Mouse (Mus musculus) limb, embryonic 11.5 days (tissue): ENCODE results near the gene Rasl2-9. TPM values are rescaled to one million over a fixed set of nuclear protein-coding genes. Genes with fewer than 3 reads are reported as not detected.
"Not testable (repeated sequence)": the region's sequence is repeated elsewhere in the genome, so short reads cannot be mapped to it uniquely, and the experiment has no call there.

Experiments used
- ATAC-seq: fragments of 200-750 bp; cut with Nextera tagmentation; 2 replicates; pipeline ENCODE4 v1.8.0; 2017; ENCODE audit warnings: low read depth; ENCODE audit not compliant: insufficient number of reproducible peaks, low FRiP score, low TSS enrichment
- DNase-seq: peaks from one replicate; pipeline ENCODE4 v3.0.0-alpha.2; 2015; ENCODE audit warnings: low spot score
- H3K27ac ChIP-seq: fragments of 300-500 bp; sonication (generic); replicated peaks from 2 replicates; pipeline ENCODE4 v1.5.1; 2014; ENCODE audit warnings: low read depth, mild to moderate bottlenecking, low read length
- H3K27me3 ChIP-seq: fragments of 300-500 bp; sonication (generic); 2 replicates; pipeline ENCODE4 v1.6.1; 2014; ENCODE audit warnings: mild to moderate bottlenecking, low read length, mixed read lengths; ENCODE audit not compliant: control insufficient read depth, insufficient read depth
- H3K36me3 ChIP-seq: fragments of 300-500 bp; sonication (generic); 2 replicates; pipeline ENCODE4 v1.6.1; 2014; ENCODE audit warnings: mild to moderate bottlenecking, low read length, moderate library complexity, mixed read lengths; ENCODE audit not compliant: control insufficient read depth, insufficient read depth
- H3K4me1 ChIP-seq: fragments of 300-500 bp; sonication (generic); 2 replicates; pipeline ENCODE4 v1.6.1; 2014; ENCODE audit warnings: low read length, mixed read lengths; ENCODE audit not compliant: control insufficient read depth, insufficient read depth
- H3K4me2 ChIP-seq: fragments of 300-500 bp; sonication (generic); 2 replicates; pipeline ENCODE4 v1.6.1; 2014; ENCODE audit warnings: low read depth, mild to moderate bottlenecking, moderate library complexity; ENCODE audit not compliant: severe bottlenecking
- H3K4me3 ChIP-seq: fragments of 300-500 bp; sonication (generic); 2 replicates; pipeline ENCODE4 v1.5.1; 2014; ENCODE audit warnings: low read depth, low read length
- H3K9ac ChIP-seq: fragments of 300-500 bp; sonication (generic); 2 replicates; pipeline ENCODE4 v1.6.1; 2014; ENCODE audit warnings: mild to moderate bottlenecking, low read length
- H3K9me3 ChIP-seq: fragments of 300-500 bp; sonication (generic); 2 replicates; pipeline ENCODE4 v1.6.1; 2016; ENCODE audit warnings: low read length; ENCODE audit not compliant: control insufficient read depth
- WGBS: fragments of 180-500 bp; shearing (Covaris S2); extraction: QIAGEN DNeasy Blood & Tissue Kit; methylation state at CpG from one replicate; pipeline ENCODE4 v1.1.7; 2014; 5-methylcytosine and 5-hydroxymethylcytosine counted together
- polyA plus RNA-seq: library from polyadenylated mRNA; unstranded; fragments of >200 nt; fragmentation: Nextera tagmentation; extraction: Ambion mirVana; gene quantifications from 2 replicates; pipeline ENCODE4 v1.2.1, GENCODE M21; 2014

Rasl2-9 gene
- polyA plus RNA-seq, 1 experiment from 2014 or later, result 0.29 TPM

- Histone ChIP-seq H3K27ac (no peak overlapping the region), H3K4me3 (no peak overlapping the region), H3K4me2 (no peak overlapping the region), H3K9ac (no peak overlapping the region), H3K36me3 (peaks cover 19% of the 10 kb centered on the region; the same call in 1 of the 2 replicates), H3K9me3 (no peaks in the 10 kb centered on the region), H3K4me1 (no peaks in the 10 kb centered on the region), H3K27me3 (no peaks in the 10 kb centered on the region)
- ATAC-seq (no peak), DNase-seq (no peak)
- 32% methylated on average over 5 of the region's 5 CpGs for WGBS
Measured at GRCm38 (mm10) chr7:5086921-5087440, 38.8 kb downstream of the Rasl2-9 start.

GRCm38 (mm10) chr7:5085512-5085911 is 40.2 kb downstream of the Rasl2-9 start:
- Histone ChIP-seq H3K9me3 (no peaks in the 10 kb centered on the region), H3K27ac (no peak overlapping the region), H3K4me1 (no peaks in the 10 kb centered on the region), H3K27me3 (no peaks in the 10 kb centered on the region), H3K36me3 (peaks cover 19% of the 10 kb centered on the region; the same call in 1 of the 2 replicates), H3K9ac (no peak overlapping the region), H3K4me3 (no peak overlapping the region), H3K4me2 (no peak overlapping the region)
- 95% methylated on average over 1 of the region's 1 CpGs for WGBS
- DNase-seq (no peak), ATAC-seq (no peak)

- Histone ChIP-seq H3K27ac (no peak overlapping the region), H3K4me3 (no peak overlapping the region), H3K27me3 (no peaks in the 10 kb centered on the region), H3K4me2 (no peak overlapping the region), H3K36me3 (peaks cover 19% of the 10 kb centered on the region; the same call in 1 of the 2 replicates), H3K9me3 (no peaks in the 10 kb centered on the region), H3K4me1 (no peaks in the 10 kb centered on the region), H3K9ac (no peak overlapping the region)
- DNase-seq (no peak), ATAC-seq (no peak)
- WGBS, result 92% methylated on average over 18 of the region's 18 CpGs
Measured at GRCm38 (mm10) chr7:5083325-5084105, 42.2 kb downstream of the Rasl2-9 start.

GRCm38 (mm10) chr7:5081939-5082338 is 43.8 kb downstream of the Rasl2-9 start:
- Histone ChIP-seq H3K4me1 (no peaks in the 10 kb centered on the region), H3K4me2 (no peak overlapping the region), H3K9ac (no peak overlapping the region), H3K27ac (no peak overlapping the region), H3K27me3 (no peaks in the 10 kb centered on the region), H3K36me3 (peaks cover 16% of the 10 kb centered on the region), H3K9me3 (no peaks in the 10 kb centered on the region), H3K4me3 (no peak overlapping the region)
- 97% methylated on average over 2 of the region's 2 CpGs for WGBS
- no peak for DNase-seq
- ATAC-seq, result no peak

GRCm38 (mm10) chr7:5081241-5081640 is 44.5 kb downstream of the Rasl2-9 start:
- ATAC-seq, result no peak
- Histone ChIP-seq H3K27ac (no peak overlapping the region), H3K9me3 (no peaks in the 10 kb centered on the region), H3K36me3 (peaks cover 19% of the 10 kb centered on the region), H3K4me2 (peak overlapping the region; percentile 37), H3K4me1 (no peaks in the 10 kb centered on the region), H3K27me3 (no peaks in the 10 kb centered on the region), H3K4me3 (peak overlapping the region; percentile 96), H3K9ac (no peak overlapping the region)
- no peak for DNase-seq
- 79% methylated on average over 6 of the region's 6 CpGs for WGBS

DNA sequence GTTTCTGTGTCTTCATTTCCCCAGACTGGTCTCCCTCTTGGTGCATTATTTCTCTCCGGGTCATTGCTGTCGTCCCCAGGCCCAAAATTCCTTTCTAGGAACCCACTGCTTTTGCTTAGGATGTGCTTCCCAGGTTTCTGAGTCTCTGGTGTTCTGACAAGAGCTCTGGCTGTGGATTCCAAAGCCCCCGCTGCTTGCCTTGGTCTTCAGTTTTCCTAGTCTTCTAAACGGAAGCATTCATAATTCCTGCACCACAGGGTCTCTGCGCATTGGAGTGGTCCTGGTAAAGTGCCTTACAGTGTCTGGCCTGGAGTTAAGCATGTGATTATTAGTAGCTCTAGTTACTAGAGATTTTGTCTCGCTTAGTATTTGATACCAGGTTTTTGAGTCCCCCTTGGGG is 44.9 kb downstream of the Rasl2-9 start:
- DNase-seq (peak; percentile 33), ATAC-seq (no peak)
- WGBS, result 20% methylated on average over 6 of the region's 6 CpGs
- no peaks in the 10 kb centered on the region for H3K27me3 ChIP-seq
- H3K4me3 ChIP-seq, result peak overlapping the region; percentile 96
- H3K36me3 ChIP-seq, result peaks cover 18% of the 10 kb centered on the region
- peak overlapping the region; percentile 92 for H3K9ac ChIP-seq
- H3K4me1 ChIP-seq, result no peaks in the 10 kb centered on the region
- H3K4me2 ChIP-seq, result peak overlapping the region; percentile 37
- no peaks in the 10 kb centered on the region for H3K9me3 ChIP-seq
- no peak overlapping the region for H3K27ac ChIP-seq

DNA sequence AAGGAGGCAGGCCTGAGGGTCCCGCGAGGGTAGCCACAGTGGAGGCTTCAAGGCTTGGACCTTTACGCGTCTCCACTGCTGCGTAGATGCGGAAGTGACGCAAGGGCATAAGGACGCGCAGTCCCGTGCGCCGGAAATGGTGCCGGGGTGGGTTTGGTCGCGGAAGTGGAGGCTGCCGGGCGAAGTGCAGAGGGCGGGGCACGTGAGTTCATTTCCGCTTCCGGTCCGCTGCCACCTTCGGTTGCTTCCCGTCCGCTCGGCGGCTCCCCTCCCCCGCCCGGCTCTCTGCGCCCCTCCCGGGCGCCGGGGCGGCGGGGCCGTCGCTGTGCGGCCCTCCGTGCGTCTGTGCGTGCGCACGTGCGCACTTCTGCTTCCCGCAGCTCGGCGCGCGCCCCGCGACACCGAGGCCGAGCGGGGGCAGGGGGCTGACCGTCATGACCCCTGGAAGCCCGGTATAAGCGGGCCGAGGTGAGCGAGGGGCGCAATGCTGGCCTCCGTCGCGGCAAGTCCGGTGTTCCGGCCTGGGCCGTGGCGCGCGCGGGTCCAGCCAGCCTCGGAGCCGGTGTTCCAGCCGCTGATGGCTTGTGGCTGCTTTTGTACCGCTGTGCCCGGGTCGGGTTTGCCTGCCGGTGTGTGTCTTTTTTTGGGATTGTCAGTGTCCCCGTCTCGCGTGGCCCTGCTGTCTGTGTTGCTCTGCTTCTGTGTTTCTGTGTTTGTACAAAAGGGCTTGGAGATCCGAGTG is 45.6 kb downstream of the Rasl2-9 start, which contains the start of gene Epn1:
TSS of gene Epn1 (plus strand) at position 226 of the 742 bp plus-strand sequence.
- WGBS, result under 1% methylated on average over 63 of the region's 81 CpGs
- peaks cover 19% of the 10 kb centered on the region for H3K36me3 ChIP-seq
- peak; percentile 96 for DNase-seq

DNA sequence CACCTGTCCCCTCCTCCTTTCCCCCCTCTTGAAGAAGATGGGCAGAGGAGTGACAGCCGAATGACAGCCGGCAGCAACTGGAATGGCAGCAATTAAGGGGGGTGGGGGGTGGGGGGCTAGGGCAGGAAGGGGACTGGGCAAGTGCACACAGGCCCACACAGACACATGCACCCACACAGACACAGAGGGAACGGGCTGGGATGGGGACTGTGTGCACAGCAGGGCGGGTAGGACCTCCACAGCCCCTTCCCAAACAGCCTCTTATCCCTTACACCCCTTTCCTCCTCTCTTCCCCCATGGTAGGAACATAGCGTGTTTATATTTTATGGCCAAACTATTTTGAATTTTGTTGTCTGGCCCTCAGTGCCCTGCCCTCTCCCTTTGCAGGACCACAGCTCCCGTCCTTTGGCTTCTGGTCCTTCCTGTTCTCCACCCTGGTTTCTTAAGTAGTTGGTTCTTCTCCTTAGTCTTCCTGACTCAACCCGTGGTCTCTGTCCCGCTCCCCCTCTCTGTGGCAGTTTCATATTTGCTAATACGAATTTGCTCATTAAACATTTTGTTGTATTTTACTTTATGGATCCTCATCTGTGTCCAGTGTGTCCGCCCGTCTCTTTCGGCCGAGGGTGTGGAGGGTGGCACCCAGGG is 46.3 kb downstream of the Rasl2-9 start:
- 48% methylated on average over 9 of the region's 13 CpGs for WGBS
- Histone ChIP-seq H3K4me2 (peak overlapping the region; percentile 37; the same call in 1 of the 2 replicates), H3K4me3 (peak overlapping the region; percentile 96), H3K36me3 (peaks cover 22% of the 10 kb centered on the region), H3K27ac (peak overlapping the region; percentile 84; the same call in 1 of the 2 replicates)
- ATAC-seq, result peak; percentile 24
- not testable (repeated sequence) for H3K4me1 ChIP-seq, H3K9me3 ChIP-seq, H3K27me3 ChIP-seq, DNase-seq, H3K9ac ChIP-seq

More for the DNA sequence above, 45.6 kb downstream of the Rasl2-9 start, which contains the start of gene Epn1:
- Histone ChIP-seq H3K4me1 (no peaks in the 10 kb centered on the region), H3K4me3 (peak within 1 kb of the TSS; percentile 96), H3K9me3 (no peaks in the 10 kb centered on the region), H3K27me3 (no peaks in the 10 kb centered on the region), H3K9ac (peak within 1 kb of the TSS; percentile 92), H3K4me2 (peak within 1 kb of the TSS; percentile 37), H3K27ac (peak within 1 kb of the TSS; percentile 84)
- peak; percentile 96 for ATAC-seq
